Mouse (Mus musculus): ENCODE measurements around the gene Rab43. TPM values are rescaled to one million over a fixed set of nuclear protein-coding genes. Genes with fewer than 3 reads are reported as not detected.
"Not testable (repeated sequence)": the region's sequence is repeated elsewhere in the genome, so short reads cannot be mapped to it uniquely, and the experiment has no call there.

Rab43 gene
- polyA plus RNA-seq, 1 experiment from 2014 or later = 12.5 TPM

- Histone ChIP-seq H3K4me3 (replicated peaks) (no peak overlapping the region), H3K36me3 (no peaks in the 10 kb centered on the region), H3K9me3 (replicated peaks) (no peaks in the 10 kb centered on the region), H3K27ac (replicated peaks) (no peak overlapping the region), H3K4me1 (no peaks in the 10 kb centered on the region), H3K9ac (replicated peaks) (no peak overlapping the region), H3K27me3 (replicated peaks) (no peaks in the 10 kb centered on the region), H3K4me2 (no peak overlapping the region)
- ATAC-seq (ENCODE audit: low FRiP score) = no peak
- WGBS = 87% methylated on average over 11 of the region's 11 CpGs
These were observed 32.5 kb downstream of the Rab43 start for GRCm38 (mm10) chr6:87779174-87780165.

GRCm38 (mm10) chr6:87778294-87779173 lies 33.4 kb downstream of the Rab43 start:
- Histone ChIP-seq H3K36me3 (no peaks in the 10 kb centered on the region), H3K9me3 (replicated peaks) (no peaks in the 10 kb centered on the region), H3K27ac (replicated peaks) (no peak overlapping the region), H3K4me2 (no peak overlapping the region), H3K4me1 (no peaks in the 10 kb centered on the region), H3K4me3 (replicated peaks) (no peak overlapping the region), H3K9ac (replicated peaks) (no peak overlapping the region), H3K27me3 (replicated peaks) (no peaks in the 10 kb centered on the region)
- no peak for ATAC-seq (ENCODE audit: low FRiP score)
- WGBS = 76% methylated on average over 11 of the region's 11 CpGs

GRCm38 (mm10) chr6:87777842-87778241 lies 34.1 kb downstream of the Rab43 start, which contains the start of gene Gp9:
Gp9 (plus strand) TSS chr6:87778072.
- Histone ChIP-seq H3K4me3 (replicated peaks) (no peak within 1 kb of the TSS), H3K4me2 (no peak within 1 kb of the TSS), H3K9ac (replicated peaks) (no peak within 1 kb of the TSS), H3K27ac (replicated peaks) (no peak within 1 kb of the TSS), H3K36me3 (no peaks in the 10 kb centered on the region), H3K27me3 (replicated peaks) (no peaks in the 10 kb centered on the region), H3K4me1 (no peaks in the 10 kb centered on the region), H3K9me3 (replicated peaks) (no peaks in the 10 kb centered on the region)
- no peak for ATAC-seq (ENCODE audit: low FRiP score)
- WGBS = 75% methylated on average over 2 of the region's 2 CpGs

- Histone ChIP-seq H3K36me3 (no peaks in the 10 kb centered on the region), H3K27me3 (replicated peaks) (no peaks in the 10 kb centered on the region), H3K4me3 (replicated peaks) (no peak overlapping the region), H3K4me1 (no peaks in the 10 kb centered on the region), H3K27ac (replicated peaks) (no peak overlapping the region), H3K9ac (replicated peaks) (no peak overlapping the region), H3K4me2 (no peak overlapping the region), H3K9me3 (replicated peaks) (no peaks in the 10 kb centered on the region)
- no peak for ATAC-seq (ENCODE audit: low FRiP score)
- 80% methylated on average over 1 of the region's 1 CpGs for WGBS
These were observed 35.3 kb downstream of the Rab43 start for GRCm38 (mm10) chr6:87776663-87777062.

GRCm38 (mm10) chr6:87775588-87776245 lies 36.2 kb downstream of the Rab43 start:
- H3K4me2 ChIP-seq = no peak overlapping the region
- H3K9ac ChIP-seq (replicated peaks) = no peak overlapping the region
- no peak overlapping the region for H3K27ac ChIP-seq (replicated peaks)
- H3K4me1 ChIP-seq = no peaks in the 10 kb centered on the region
- no peaks in the 10 kb centered on the region for H3K36me3 ChIP-seq
- no peaks in the 10 kb centered on the region for H3K9me3 ChIP-seq (replicated peaks)
- ATAC-seq (ENCODE audit: low FRiP score) = no peak
- 85% methylated on average over 3 of the region's 3 CpGs for WGBS
- no peaks in the 10 kb centered on the region for H3K27me3 ChIP-seq (replicated peaks)
- H3K4me3 ChIP-seq (replicated peaks) = no peak overlapping the region

- Histone ChIP-seq H3K4me3 (replicated peaks) (no peak overlapping the region), H3K27me3 (replicated peaks) (no peaks in the 10 kb centered on the region), H3K4me2 (no peak overlapping the region), H3K9me3 (replicated peaks) (no peaks in the 10 kb centered on the region), H3K9ac (replicated peaks) (no peak overlapping the region), H3K36me3 (no peaks in the 10 kb centered on the region), H3K27ac (replicated peaks) (no peak overlapping the region), H3K4me1 (no peaks in the 10 kb centered on the region)
- WGBS = 82% methylated on average over 9 of the region's 9 CpGs
- no peak for ATAC-seq (ENCODE audit: low FRiP score)
These were observed 37.1 kb downstream of the Rab43 start for GRCm38 (mm10) chr6:87774909-87775308.

- Histone ChIP-seq H3K27me3 (replicated peaks) (no peaks in the 10 kb centered on the region), H3K9ac (replicated peaks) (no peak overlapping the region), H3K36me3 (no peaks in the 10 kb centered on the region), H3K27ac (replicated peaks) (no peak overlapping the region), H3K4me3 (replicated peaks) (no peak overlapping the region), H3K4me1 (no peaks in the 10 kb centered on the region), H3K9me3 (replicated peaks) (no peaks in the 10 kb centered on the region), H3K4me2 (no peak overlapping the region)
- ATAC-seq (ENCODE audit: low FRiP score) = no peak
- WGBS = 31% methylated on average over 1 of the region's 1 CpGs
These were observed 37.5 kb downstream of the Rab43 start for GRCm38 (mm10) chr6:87774466-87774865.

GRCm38 (mm10) chr6:87770626-87771025 lies 41.3 kb downstream of the Rab43 start:
- no peaks in the 10 kb centered on the region for H3K36me3 ChIP-seq

GRCm38 (mm10) chr6:87764296-87764695 lies 47.7 kb downstream of the Rab43 start:
- not testable (repeated sequence) for H3K9ac ChIP-seq (replicated peaks); H3K27ac ChIP-seq (replicated peaks); ATAC-seq (ENCODE audit: low FRiP score); H3K4me2 ChIP-seq; H3K4me1 ChIP-seq; H3K9me3 ChIP-seq (replicated peaks); H3K27me3 ChIP-seq (replicated peaks); H3K36me3 ChIP-seq; H3K4me3 ChIP-seq (replicated peaks)
- WGBS = 94% methylated on average over 2 of the region's 2 CpGs

More at GRCm38 (mm10) chr6:87770626-87771025, 41.3 kb downstream of the Rab43 start:
- H3K27ac ChIP-seq (replicated peaks) = no peak overlapping the region
- H3K4me3 ChIP-seq (replicated peaks) = no peak overlapping the region
- no peaks in the 10 kb centered on the region for H3K9me3 ChIP-seq (replicated peaks)
- H3K9ac ChIP-seq (replicated peaks) = no peak overlapping the region
- ATAC-seq (ENCODE audit: low FRiP score) = no peak
- H3K4me2 ChIP-seq = no peak overlapping the region
- no peaks in the 10 kb centered on the region for H3K27me3 ChIP-seq (replicated peaks)
- H3K4me1 ChIP-seq = no peaks in the 10 kb centered on the region
- 52% methylated on average over 8 of the region's 8 CpGs for WGBS

GRCm38 (mm10) chr6:87763376-87764280 lies 48.3 kb downstream of the Rab43 start:
- ATAC-seq (ENCODE audit: low FRiP score) = no peak
- Histone ChIP-seq H3K27ac (replicated peaks) (no peak overlapping the region), H3K9me3 (replicated peaks) (no peaks in the 10 kb centered on the region), H3K36me3 (no peaks in the 10 kb centered on the region), H3K27me3 (replicated peaks) (no peaks in the 10 kb centered on the region), H3K4me1 (no peaks in the 10 kb centered on the region), H3K4me2 (no peak overlapping the region), H3K4me3 (replicated peaks) (no peak overlapping the region), H3K9ac (replicated peaks) (no peak overlapping the region)
- 68% methylated on average over 4 of the region's 4 CpGs for WGBS

All from neural tube, embryonic 15.5 days (tissue).